Mouse (Mus musculus) pancreas, adult 10 weeks (tissue): ENCODE measurements around the gene Clec10a. TPM values are rescaled to one million over a fixed set of nuclear protein-coding genes. Genes with fewer than 3 reads are reported as not detected.

ENCODE experiments used
- polyA plus RNA-seq: library from polyadenylated mRNA; stranded (reverse); fragments of 350-450 nt; fragmentation: Illumina TruSeq; extraction: RNeasy Lipid Tissue Mini Kit (QIAGEN cat#74804); gene quantifications from one replicate; pipeline ENCODE4 v1.2.3, GENCODE M21; 2015; ENCODE audit warnings: low read depth, low replicate concordance; ENCODE audit not compliant: insufficient read depth

Clec10a gene
- 6.6 TPM for polyA plus RNA-seq

GRCm38 (mm10) chr11:70155897-70156296 lies at the start of gene Clec10a:
Gene Clec10a (plus strand): TSS chr11:70156197.

GRCm38 (mm10) chr11:70129926-70130379 lies 26.0 kb upstream of the Clec10a start, which contains the start of gene Mgl2:
Gene Mgl2 (plus strand): TSS chr11:70130329.

DNA sequence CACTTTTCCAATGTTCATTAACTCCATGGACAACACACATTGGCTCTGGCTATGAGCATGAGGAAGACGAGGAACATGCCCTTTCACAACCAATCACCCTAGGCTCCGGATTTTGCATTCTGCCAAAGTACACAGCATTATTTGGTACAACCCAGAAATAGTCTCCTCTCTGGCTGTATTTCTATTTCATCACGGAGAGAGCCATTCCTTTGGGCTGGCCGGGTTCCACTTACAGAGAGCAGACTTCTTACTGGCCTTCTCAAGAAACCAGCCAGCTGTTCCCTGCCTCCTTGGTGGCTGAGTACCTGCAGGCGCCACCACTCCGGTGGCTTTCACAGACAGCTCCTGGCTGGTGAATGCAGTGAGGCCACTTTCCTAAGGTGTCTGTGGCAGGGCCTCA lies 56.4 kb downstream of the Clec10a start, which contains the start of gene Slc16a11:
TSS of gene Slc16a11 (plus strand) at position 330 of the 400 bp plus-strand sequence.

Other genes with a start within 250 kb of the Clec10a start
- 25.1 TPM for gene Gps2, start 242.3 kb upstream of the Clec10a start, polyA plus RNA-seq
- gene Eif5a, start 234.2 kb upstream of the Clec10a start, polyA plus RNA-seq: 133 TPM
- 1.6 TPM for gene Ybx2, start 220.4 kb upstream of the Clec10a start, polyA plus RNA-seq
- 3.1 TPM for gene Slc2a4, start 208.0 kb upstream of the Clec10a start, polyA plus RNA-seq
- gene Cldn7, start 191.4 kb upstream of the Clec10a start, polyA plus RNA-seq: 21.0 TPM
- gene Ctdnep1, start 175.0 kb upstream of the Clec10a start, polyA plus RNA-seq: 42.3 TPM
- gene Elp5, start 173.7 kb upstream of the Clec10a start, polyA plus RNA-seq: 22.5 TPM
- 186 TPM for gene Gabarap, start 165.1 kb upstream of the Clec10a start, polyA plus RNA-seq
- 15.8 TPM for gene Phf23, start 160.4 kb upstream of the Clec10a start, polyA plus RNA-seq
- gene Dvl2, start 155.6 kb upstream of the Clec10a start, polyA plus RNA-seq: 6.6 TPM
- gene Acadvl, start 140.8 kb upstream of the Clec10a start, polyA plus RNA-seq: 25.2 TPM
- gene Dlg4, start 139.3 kb upstream of the Clec10a start, polyA plus RNA-seq: 8.8 TPM
- gene Asgr1, start 102.1 kb upstream of the Clec10a start, polyA plus RNA-seq: not detected
- gene Asgr2, start 63.6 kb upstream of the Clec10a start, polyA plus RNA-seq: not detected
- 8.1 TPM for gene Mgl2, start 25.9 kb upstream of the Clec10a start, polyA plus RNA-seq
- 1.8 TPM for gene Slc16a11, start 56.6 kb downstream of the Clec10a start, polyA plus RNA-seq
- gene Slc16a13, start 64.9 kb downstream of the Clec10a start, polyA plus RNA-seq: 1.4 TPM
- 3.7 TPM for gene Bcl6b, start 73.6 kb downstream of the Clec10a start, polyA plus RNA-seq
- 18.4 TPM for gene 0610010K14Rik, start 81.7 kb downstream of the Clec10a start, polyA plus RNA-seq
- 8.0 TPM for gene Gm21988, start 83.6 kb downstream of the Clec10a start, polyA plus RNA-seq
- 80.2 TPM for gene Rnasek, start 83.6 kb downstream of the Clec10a start, polyA plus RNA-seq
- 3.0 TPM for gene Alox12, start 99.2 kb downstream of the Clec10a start, polyA plus RNA-seq
- gene Alox12e, start 166.4 kb downstream of the Clec10a start, polyA plus RNA-seq: not detected
- gene Alox15, start 195.8 kb downstream of the Clec10a start, polyA plus RNA-seq: 2.8 TPM